Mouse (Mus musculus) heart, embryonic 11.5 days (tissue): ENCODE measurements at regions not wholly inside any gene's neighbourhood (a gene's known extent, or its start where the extent isn't known, plus 50 kb on each side); places are given as distances from the start of the nearest gene placed in this dataset.

Source experiments
- ATAC-seq: fragments of 200-750 bp; cut with Nextera tagmentation; replicated peaks from 2 replicates; pipeline ENCODE4 v1.8.0; 2017; ENCODE audit warnings: moderate library complexity; ENCODE audit not compliant: insufficient number of reproducible peaks, low FRiP score, low TSS enrichment
- H3K27ac ChIP-seq: fragments of 300-500 bp; sonication (generic); 2 replicates; pipeline ENCODE4 v1.5.1; 2014; ENCODE audit warnings: mild to moderate bottlenecking, low read depth, low read length
- H3K27me3 ChIP-seq: fragments of 300-500 bp; sonication (generic); 2 replicates; pipeline ENCODE4 v1.6.1; 2014; ENCODE audit warnings: mild to moderate bottlenecking, low read length, mixed read lengths; ENCODE audit not compliant: control insufficient read depth, insufficient read depth
- H3K36me3 ChIP-seq: fragments of 300-500 bp; sonication (generic); 2 replicates; pipeline ENCODE4 v1.6.1; 2014; ENCODE audit warnings: mild to moderate bottlenecking, low read length, moderate library complexity, mixed read lengths; ENCODE audit not compliant: control insufficient read depth, insufficient read depth
- H3K4me1 ChIP-seq: fragments of 300-500 bp; sonication (generic); 2 replicates; pipeline ENCODE4 v1.6.1; 2014; ENCODE audit warnings: low read length; ENCODE audit not compliant: control insufficient read depth, insufficient read depth
- H3K4me2 ChIP-seq: fragments of 300-500 bp; sonication (generic); 2 replicates; pipeline ENCODE4 v1.6.1; 2014; ENCODE audit warnings: mild to moderate bottlenecking, moderate library complexity
- H3K4me3 ChIP-seq: fragments of 300-500 bp; sonication (generic); 2 replicates; pipeline ENCODE4 v1.5.1; 2014; ENCODE audit warnings: low read depth, low read length
- H3K9ac ChIP-seq: fragments of 300-500 bp; sonication (generic); 2 replicates; pipeline ENCODE4 v1.6.1; 2014; ENCODE audit warnings: mild to moderate bottlenecking, low read depth, low read length, moderate library complexity
- H3K9me3 ChIP-seq: fragments of 300-500 bp; sonication (generic); replicated peaks from 2 replicates; pipeline ENCODE4 v1.6.1; 2016; ENCODE audit warnings: low read length; ENCODE audit not compliant: control insufficient read depth
- WGBS: fragments of 180-500 bp; shearing (Covaris S2); extraction: QIAGEN DNeasy Blood & Tissue Kit; methylation state at CpG from one replicate; pipeline ENCODE4 v1.1.7; 2014; ENCODE audit not compliant: insufficient replicate concordance; 5-methylcytosine and 5-hydroxymethylcytosine counted together

DNA sequence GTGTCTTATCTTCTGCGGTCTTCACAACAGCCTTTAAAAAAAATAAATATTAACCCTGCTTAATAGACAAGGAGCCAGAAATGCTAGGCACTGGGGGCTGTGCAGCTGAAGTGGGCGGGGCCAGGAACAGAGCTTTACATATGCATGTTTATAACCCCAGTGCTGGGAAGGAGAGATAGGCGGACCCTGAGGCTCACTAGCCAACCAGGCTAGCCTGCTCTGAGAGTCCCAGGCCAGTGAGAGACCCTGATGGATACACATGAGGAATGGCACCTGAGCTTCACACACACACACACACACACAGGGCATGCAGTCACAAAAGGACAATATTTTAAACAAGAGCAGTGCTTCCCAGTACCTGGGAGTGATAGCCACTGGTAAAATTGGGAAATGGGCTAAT, 54.1 kb upstream of the Plet1 start:
- Histone ChIP-seq H3K4me1 (no peaks in the 10 kb centered on the region), H3K27me3 (no peaks in the 10 kb centered on the region), H3K9ac (no peak overlapping the region), H3K4me2 (no peak overlapping the region), H3K36me3 (no peaks in the 10 kb centered on the region), H3K4me3 (no peak overlapping the region), H3K27ac (no peak overlapping the region), H3K9me3 (0 out of 2 replicates have a peak, but pooled peaks cover 1% of the 10 kb centered on the region)
- 63% methylated on average over 3 of the region's 3 CpGs for WGBS
- ATAC-seq = no peak

DNA sequence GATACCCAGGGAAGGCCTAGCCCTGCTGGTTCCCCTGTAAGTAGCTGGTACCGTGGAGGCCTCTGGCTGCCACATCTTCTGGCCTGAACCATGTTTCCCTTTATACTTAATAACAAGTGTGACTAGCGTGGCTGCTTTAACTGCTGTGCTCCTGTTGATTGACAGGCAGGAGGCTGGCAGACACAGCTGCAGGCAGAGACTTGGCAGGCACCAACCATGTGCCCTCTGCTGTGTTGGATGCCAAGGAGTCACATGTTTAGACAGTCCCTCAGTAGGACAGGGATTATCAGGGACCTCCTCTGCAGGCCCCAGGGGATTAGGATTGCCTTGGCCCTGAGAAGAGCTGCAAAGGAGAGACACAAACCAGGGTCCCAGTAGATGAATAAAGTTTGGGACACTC, 53.6 kb upstream of the Plet1 start:
- no peak overlapping the region for H3K4me3 ChIP-seq
- H3K9ac ChIP-seq = no peak overlapping the region
- no peaks in the 10 kb centered on the region for H3K27me3 ChIP-seq
- H3K4me2 ChIP-seq = no peak overlapping the region
- ATAC-seq = no peak
- 0 out of 2 replicates have a peak, but pooled peaks cover 3% of the 10 kb centered on the region for H3K9me3 ChIP-seq
- no peaks in the 10 kb centered on the region for H3K4me1 ChIP-seq
- H3K36me3 ChIP-seq = no peaks in the 10 kb centered on the region
- WGBS = 70% methylated on average over 2 of the region's 2 CpGs
- no peak overlapping the region for H3K27ac ChIP-seq

DNA sequence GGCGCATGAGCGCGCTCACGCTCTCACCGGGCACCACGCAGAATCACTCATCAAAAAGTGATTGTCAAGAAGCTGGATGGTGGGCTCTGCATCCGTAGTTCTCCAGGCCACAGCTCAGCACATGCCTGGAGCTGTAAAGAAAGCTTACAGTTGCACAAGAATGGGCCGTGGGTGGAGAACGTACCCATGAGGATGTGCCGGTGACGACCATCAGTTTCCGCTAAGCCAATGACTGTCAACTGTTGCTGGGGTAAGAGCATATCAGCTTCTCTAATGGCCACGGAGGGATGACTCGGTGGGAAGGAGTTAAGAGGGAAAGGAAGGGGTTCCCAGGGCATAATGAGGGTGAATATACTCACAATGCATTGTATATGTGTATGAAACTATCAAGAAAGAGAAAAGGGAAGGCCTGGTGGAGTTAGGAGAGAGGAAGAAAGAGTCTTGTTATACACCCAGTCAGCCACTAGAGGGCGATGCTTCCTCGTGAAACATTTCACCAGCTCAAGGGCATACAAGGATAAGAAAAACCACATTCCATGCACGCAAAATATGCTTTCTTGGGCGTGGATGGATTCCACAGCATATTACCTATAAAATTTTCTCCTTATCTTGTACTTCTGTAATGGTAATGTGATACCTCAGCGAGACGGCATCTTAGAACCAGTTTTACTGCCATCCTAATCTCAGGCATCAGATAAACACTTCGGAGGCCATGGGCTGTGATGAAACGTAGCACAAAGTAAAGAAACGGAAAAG, 50.4 kb upstream of the Plet1 start:
- Histone ChIP-seq H3K4me3 (no peak overlapping the region), H3K4me1 (no peaks in the 10 kb centered on the region), H3K27ac (no peak overlapping the region), H3K36me3 (no peaks in the 10 kb centered on the region), H3K27me3 (no peaks in the 10 kb centered on the region), H3K9me3 (0 out of 2 replicates have a peak, but pooled peaks cover 3% of the 10 kb centered on the region), H3K9ac (no peak overlapping the region), H3K4me2 (no peak overlapping the region)
- ATAC-seq = no peak
- 47% methylated on average over 23 of the region's 23 CpGs for WGBS
